Mouse (Mus musculus): ENCODE measurements around the gene Jaml. TPM values are rescaled to one million over a fixed set of nuclear protein-coding genes. Genes with fewer than 3 reads are reported as not detected.

The Jaml gene
- polyA plus RNA-seq, 1 experiment from 2014 or later, result 0.24 TPM

- ATAC-seq (ENCODE audit: low FRiP score, low TSS enrichment) (no peak), DNase-seq (no peak)
- Histone ChIP-seq H3K4me2 (ENCODE audit: low read length) (no peak overlapping the region), H3K9ac (replicated peaks; ENCODE audit: low read length) (no peak overlapping the region), H3K9me3 (ENCODE audit: control insufficient read depth, low read length) (no peaks in the 10 kb centered on the region), H3K4me3 (replicated peaks; ENCODE audit: low read depth, low read length) (no peak overlapping the region), H3K4me1 (ENCODE audit: control insufficient read depth, insufficient read depth, low read length) (no peaks in the 10 kb centered on the region), H3K27ac (replicated peaks; ENCODE audit: low read depth, low read length) (no peak overlapping the region), H3K27me3 (ENCODE audit: control insufficient read depth, insufficient read depth, low read length) (peaks cover 5% of the 10 kb centered on the region; the same call in 1 of the 2 replicates), H3K36me3 (ENCODE audit: control insufficient read depth, insufficient read depth, low read length) (no peaks in the 10 kb centered on the region)
- WGBS, result 48% methylated on average over 7 of the region's 7 CpGs
These were observed 18.8 kb upstream of the Jaml start for GRCm38 (mm10) chr9:45060151-45060550.

- no peaks in the 10 kb centered on the region for H3K4me1 ChIP-seq (ENCODE audit: control insufficient read depth, insufficient read depth, low read length)
- H3K4me2 ChIP-seq (ENCODE audit: low read length), result no peak overlapping the region
- no peak for ATAC-seq (ENCODE audit: low FRiP score, low TSS enrichment)
- no peak overlapping the region for H3K27ac ChIP-seq (replicated peaks; ENCODE audit: low read depth, low read length)
- no peaks in the 10 kb centered on the region for H3K9me3 ChIP-seq (ENCODE audit: control insufficient read depth, low read length)
- peaks cover 5% of the 10 kb centered on the region; the same call in 1 of the 2 replicates for H3K27me3 ChIP-seq (ENCODE audit: control insufficient read depth, insufficient read depth, low read length)
- DNase-seq, result no peak
- H3K36me3 ChIP-seq (ENCODE audit: control insufficient read depth, insufficient read depth, low read length), result no peaks in the 10 kb centered on the region
- no peak overlapping the region for H3K9ac ChIP-seq (replicated peaks; ENCODE audit: low read length)
- WGBS, result 87% methylated on average over 3 of the region's 3 CpGs
- no peak overlapping the region for H3K4me3 ChIP-seq (replicated peaks; ENCODE audit: low read depth, low read length)
These were observed 16.3 kb upstream of the Jaml start for GRCm38 (mm10) chr9:45062677-45063076.

GRCm38 (mm10) chr9:45064421-45064820 lies 14.6 kb upstream of the Jaml start:
- Histone ChIP-seq H3K27me3 (ENCODE audit: control insufficient read depth, insufficient read depth, low read length) (peaks cover 5% of the 10 kb centered on the region; the same call in 1 of the 2 replicates), H3K4me3 (replicated peaks; ENCODE audit: low read depth, low read length) (no peak overlapping the region), H3K4me1 (ENCODE audit: control insufficient read depth, insufficient read depth, low read length) (no peaks in the 10 kb centered on the region), H3K27ac (replicated peaks; ENCODE audit: low read depth, low read length) (no peak overlapping the region), H3K9ac (replicated peaks; ENCODE audit: low read length) (no peak overlapping the region), H3K4me2 (ENCODE audit: low read length) (no peak overlapping the region), H3K36me3 (ENCODE audit: control insufficient read depth, insufficient read depth, low read length) (no peaks in the 10 kb centered on the region), H3K9me3 (ENCODE audit: control insufficient read depth, low read length) (no peaks in the 10 kb centered on the region)
- no peak for DNase-seq
- ATAC-seq (ENCODE audit: low FRiP score, low TSS enrichment), result no peak
- WGBS, result 89% methylated on average over 6 of the region's 6 CpGs

GRCm38 (mm10) chr9:45066735-45067134 lies 12.2 kb upstream of the Jaml start:
- H3K36me3 ChIP-seq (ENCODE audit: control insufficient read depth, insufficient read depth, low read length), result no peaks in the 10 kb centered on the region
- WGBS, result 87% methylated on average over 4 of the region's 4 CpGs
- no peaks in the 10 kb centered on the region for H3K4me1 ChIP-seq (ENCODE audit: control insufficient read depth, insufficient read depth, low read length)
- no peaks in the 10 kb centered on the region for H3K27me3 ChIP-seq (ENCODE audit: control insufficient read depth, insufficient read depth, low read length)
- ATAC-seq (ENCODE audit: low FRiP score, low TSS enrichment), result no peak
- H3K9me3 ChIP-seq (ENCODE audit: control insufficient read depth, low read length), result no peaks in the 10 kb centered on the region
- no peak overlapping the region for H3K4me2 ChIP-seq (ENCODE audit: low read length)
- no peak overlapping the region for H3K9ac ChIP-seq (replicated peaks; ENCODE audit: low read length)
- H3K4me3 ChIP-seq (replicated peaks; ENCODE audit: low read depth, low read length), result no peak overlapping the region
- H3K27ac ChIP-seq (replicated peaks; ENCODE audit: low read depth, low read length), result no peak overlapping the region
- DNase-seq, result no peak

GRCm38 (mm10) chr9:45071800-45072199 lies 7.2 kb upstream of the Jaml start:
- Histone ChIP-seq H3K9ac (replicated peaks; ENCODE audit: low read length) (no peak overlapping the region), H3K27ac (replicated peaks; ENCODE audit: low read depth, low read length) (no peak overlapping the region), H3K9me3 (ENCODE audit: control insufficient read depth, low read length) (no peaks in the 10 kb centered on the region), H3K4me2 (ENCODE audit: low read length) (no peak overlapping the region), H3K36me3 (ENCODE audit: control insufficient read depth, insufficient read depth, low read length) (no peaks in the 10 kb centered on the region), H3K4me3 (replicated peaks; ENCODE audit: low read depth, low read length) (no peak overlapping the region), H3K4me1 (ENCODE audit: control insufficient read depth, insufficient read depth, low read length) (no peaks in the 10 kb centered on the region), H3K27me3 (ENCODE audit: control insufficient read depth, insufficient read depth, low read length) (no peaks in the 10 kb centered on the region)
- DNase-seq (no peak), ATAC-seq (ENCODE audit: low FRiP score, low TSS enrichment) (no peak)
- WGBS, result 58% methylated on average over 3 of the region's 3 CpGs

GRCm38 (mm10) chr9:45077859-45078258 lies 1.1 kb upstream of the Jaml start:
- Histone ChIP-seq H3K27ac (replicated peaks; ENCODE audit: low read depth, low read length) (no peak overlapping the region), H3K9me3 (ENCODE audit: control insufficient read depth, low read length) (no peaks in the 10 kb centered on the region), H3K4me2 (ENCODE audit: low read length) (no peak overlapping the region), H3K9ac (replicated peaks; ENCODE audit: low read length) (no peak overlapping the region), H3K4me1 (ENCODE audit: control insufficient read depth, insufficient read depth, low read length) (no peaks in the 10 kb centered on the region), H3K36me3 (ENCODE audit: control insufficient read depth, insufficient read depth, low read length) (no peaks in the 10 kb centered on the region), H3K4me3 (replicated peaks; ENCODE audit: low read depth, low read length) (no peak overlapping the region), H3K27me3 (ENCODE audit: control insufficient read depth, insufficient read depth, low read length) (no peaks in the 10 kb centered on the region)
- WGBS, result 67% methylated on average over 3 of the region's 3 CpGs
- ATAC-seq (ENCODE audit: low FRiP score, low TSS enrichment) (no peak), DNase-seq (no peak)

- H3K36me3 ChIP-seq (ENCODE audit: control insufficient read depth, insufficient read depth, low read length), result no peaks in the 10 kb centered on the region
- no peaks in the 10 kb centered on the region for H3K9me3 ChIP-seq (ENCODE audit: control insufficient read depth, low read length)
- H3K27me3 ChIP-seq (ENCODE audit: control insufficient read depth, insufficient read depth, low read length), result no peaks in the 10 kb centered on the region
- ATAC-seq (ENCODE audit: low FRiP score, low TSS enrichment) (no peak), DNase-seq (no peak)
- no peak overlapping the region for H3K4me3 ChIP-seq (replicated peaks; ENCODE audit: low read depth, low read length)
- H3K27ac ChIP-seq (replicated peaks; ENCODE audit: low read depth, low read length), result no peak overlapping the region
- H3K4me1 ChIP-seq (ENCODE audit: control insufficient read depth, insufficient read depth, low read length), result no peaks in the 10 kb centered on the region
- H3K4me2 ChIP-seq (ENCODE audit: low read length), result no peak overlapping the region
- WGBS, result 86% methylated on average over 3 of the region's 3 CpGs
- no peak overlapping the region for H3K9ac ChIP-seq (replicated peaks; ENCODE audit: low read length)
These were observed 4.1 kb downstream of the Jaml start for GRCm38 (mm10) chr9:45083132-45083531.

- no peaks in the 10 kb centered on the region for H3K36me3 ChIP-seq (ENCODE audit: control insufficient read depth, insufficient read depth, low read length)
- H3K4me3 ChIP-seq (replicated peaks; ENCODE audit: low read depth, low read length), result no peak overlapping the region
- H3K9me3 ChIP-seq (ENCODE audit: control insufficient read depth, low read length), result no peaks in the 10 kb centered on the region
- H3K4me1 ChIP-seq (ENCODE audit: control insufficient read depth, insufficient read depth, low read length), result no peaks in the 10 kb centered on the region
- no peak overlapping the region for H3K4me2 ChIP-seq (ENCODE audit: low read length)
- H3K27ac ChIP-seq (replicated peaks; ENCODE audit: low read depth, low read length), result no peak overlapping the region
- ATAC-seq (ENCODE audit: low FRiP score, low TSS enrichment) (no peak), DNase-seq (no peak)
- 77% methylated on average over 5 of the region's 5 CpGs for WGBS
- no peaks in the 10 kb centered on the region for H3K27me3 ChIP-seq (ENCODE audit: control insufficient read depth, insufficient read depth, low read length)
- H3K9ac ChIP-seq (replicated peaks; ENCODE audit: low read length), result no peak overlapping the region
These were observed 5.6 kb downstream of the Jaml start for GRCm38 (mm10) chr9:45084556-45084955.

- WGBS, result 76% methylated on average over 12 of the region's 12 CpGs
- Histone ChIP-seq H3K4me1 (ENCODE audit: control insufficient read depth, insufficient read depth, low read length) (no peaks in the 10 kb centered on the region), H3K27me3 (ENCODE audit: control insufficient read depth, insufficient read depth, low read length) (no peaks in the 10 kb centered on the region), H3K9ac (replicated peaks; ENCODE audit: low read length) (no peak overlapping the region), H3K36me3 (ENCODE audit: control insufficient read depth, insufficient read depth, low read length) (no peaks in the 10 kb centered on the region), H3K9me3 (ENCODE audit: control insufficient read depth, low read length) (no peaks in the 10 kb centered on the region), H3K4me3 (replicated peaks; ENCODE audit: low read depth, low read length) (no peak overlapping the region), H3K4me2 (ENCODE audit: low read length) (no peak overlapping the region), H3K27ac (replicated peaks; ENCODE audit: low read depth, low read length) (no peak overlapping the region)
- DNase-seq (no peak), ATAC-seq (ENCODE audit: low FRiP score, low TSS enrichment) (no peak)
These were observed 7.0 kb downstream of the Jaml start for GRCm38 (mm10) chr9:45085741-45086690.

Measured in midbrain, embryonic 14.5 days (tissue).